Mouse (Mus musculus): ENCODE data around the gene Ipo9. TPM values are rescaled to one million over a fixed set of nuclear protein-coding genes. Genes with fewer than 3 reads are reported as not detected.

Ipo9 gene
- 64.4 and 81.0 TPM in 2 replicates for total RNA-seq (2014; fragmentation: Nextera tagmentation)
- 33.9 and 36.7 TPM in 2 replicates for total RNA-seq (2017)

DNA sequence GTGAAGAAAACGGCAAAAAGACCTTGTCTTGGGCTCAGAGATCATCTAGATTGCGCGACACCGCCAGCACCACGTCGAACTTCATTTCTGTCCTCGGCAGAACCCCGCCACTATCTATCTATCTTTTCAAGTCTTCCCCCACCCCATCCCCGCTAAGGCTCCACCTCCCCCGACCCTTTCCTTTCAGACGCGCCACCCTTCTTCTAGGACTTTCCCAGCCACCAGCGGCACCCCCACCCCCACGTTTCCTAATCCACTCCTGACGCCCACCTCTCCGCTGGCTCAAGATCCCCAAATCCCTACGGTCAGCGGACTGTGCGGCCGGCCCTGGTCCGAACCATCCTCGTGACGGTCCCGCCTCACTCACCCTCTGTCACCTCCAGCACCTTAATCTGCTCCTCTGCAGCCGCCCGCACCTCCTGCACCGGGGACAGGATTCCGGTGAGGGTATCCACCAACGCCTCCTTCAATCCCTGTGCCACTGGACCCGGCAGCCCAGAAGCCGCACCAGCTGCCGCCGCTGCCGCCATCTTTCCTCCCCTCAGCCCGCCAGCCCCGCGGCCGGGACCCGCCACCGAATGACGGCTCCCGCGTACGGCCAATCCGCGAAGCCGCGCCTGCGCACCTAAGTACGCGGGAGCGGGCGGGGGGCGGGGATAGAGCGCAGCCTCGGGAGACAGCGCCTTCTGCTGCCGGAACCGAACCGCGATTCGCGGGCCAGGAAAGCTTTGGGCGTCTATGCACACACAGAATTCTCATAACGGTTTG lies at the start of gene Ipo9:
Gene Ipo9 (minus strand): TSS at position 599 of the 768 bp plus-strand sequence.
- peak; percentile 97 for ATAC-seq (replicated peaks; ENCODE audit: poor library complexity, severe bottlenecking)

DNA sequence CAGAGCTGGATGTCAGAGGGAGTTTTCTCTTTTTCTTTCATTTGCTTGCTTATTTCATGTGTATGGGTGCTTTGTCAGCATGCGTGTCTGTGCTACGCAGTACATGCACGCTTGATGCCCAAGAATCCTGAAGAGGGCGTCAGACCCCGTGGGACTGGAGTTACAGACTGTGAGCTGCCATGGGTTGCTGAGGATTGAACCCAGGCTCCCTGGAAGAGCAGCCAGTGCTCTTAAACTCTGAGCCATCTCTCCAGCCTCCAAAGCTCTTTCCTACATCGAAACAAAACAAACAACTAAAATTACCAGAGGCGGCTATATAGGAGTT lies 45.2 kb upstream of the Ipo9 start:
- no peak for ATAC-seq (replicated peaks; ENCODE audit: poor library complexity, severe bottlenecking)

GRCm38 (mm10) chr1:135474861-135475570 lies 44.7 kb upstream of the Ipo9 start:
- no peak for ATAC-seq (replicated peaks; ENCODE audit: poor library complexity, severe bottlenecking)

- ATAC-seq (replicated peaks; ENCODE audit: poor library complexity, severe bottlenecking) = no peak
Measured at GRCm38 (mm10) chr1:135472536-135472935, 42.2 kb upstream of the Ipo9 start.

GRCm38 (mm10) chr1:135471742-135472141 lies 41.4 kb upstream of the Ipo9 start:
- no peak for ATAC-seq (replicated peaks; ENCODE audit: poor library complexity, severe bottlenecking)

GRCm38 (mm10) chr1:135470546-135470945 lies 40.2 kb upstream of the Ipo9 start:
- no peak for ATAC-seq (replicated peaks; ENCODE audit: poor library complexity, severe bottlenecking)

DNA sequence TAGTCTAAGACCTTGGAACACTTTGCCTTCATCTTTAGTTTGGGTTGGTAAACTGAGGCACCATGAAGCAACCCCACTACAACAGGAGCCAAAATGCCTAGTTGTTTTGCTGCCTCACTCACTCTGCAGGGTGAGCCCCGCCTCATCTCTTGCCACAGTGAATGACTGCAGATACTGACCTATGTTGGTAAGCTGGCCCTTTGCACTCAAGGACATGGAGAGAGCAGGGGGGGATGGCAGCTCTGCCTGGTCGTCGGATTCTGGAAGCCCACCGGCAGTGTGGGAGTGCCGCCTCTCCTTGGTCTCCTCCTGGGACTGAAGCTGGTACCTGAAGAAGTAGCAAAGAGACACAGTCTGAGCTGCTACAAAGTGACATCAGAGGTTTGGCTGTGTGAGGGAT lies 37.2 kb upstream of the Ipo9 start:
- no peak for ATAC-seq (replicated peaks; ENCODE audit: poor library complexity, severe bottlenecking)

GRCm38 (mm10) chr1:135466935-135467334 lies 36.6 kb upstream of the Ipo9 start:
- no peak for ATAC-seq (replicated peaks; ENCODE audit: poor library complexity, severe bottlenecking)

DNA sequence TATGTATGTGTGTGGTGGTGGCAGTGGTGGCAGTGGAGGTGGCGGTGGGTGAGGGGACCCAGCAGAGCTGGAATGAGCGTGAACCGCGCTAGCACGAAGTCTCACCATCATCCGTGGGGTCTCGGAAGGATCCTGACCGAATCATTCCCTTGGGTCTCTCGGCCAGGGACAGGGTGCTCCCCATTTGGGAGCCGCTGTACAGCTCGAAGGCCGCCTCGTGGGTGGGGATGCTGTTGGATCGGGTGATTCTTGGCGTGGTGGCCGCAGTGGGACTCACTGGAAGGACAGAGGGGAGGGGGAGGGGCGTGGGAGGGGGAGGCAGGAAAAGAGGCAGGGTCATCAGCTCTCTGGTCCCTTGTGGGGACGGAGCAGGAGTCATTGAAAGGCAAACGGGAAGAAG lies 35.4 kb upstream of the Ipo9 start:
- no peak for ATAC-seq (replicated peaks; ENCODE audit: poor library complexity, severe bottlenecking)

DNA sequence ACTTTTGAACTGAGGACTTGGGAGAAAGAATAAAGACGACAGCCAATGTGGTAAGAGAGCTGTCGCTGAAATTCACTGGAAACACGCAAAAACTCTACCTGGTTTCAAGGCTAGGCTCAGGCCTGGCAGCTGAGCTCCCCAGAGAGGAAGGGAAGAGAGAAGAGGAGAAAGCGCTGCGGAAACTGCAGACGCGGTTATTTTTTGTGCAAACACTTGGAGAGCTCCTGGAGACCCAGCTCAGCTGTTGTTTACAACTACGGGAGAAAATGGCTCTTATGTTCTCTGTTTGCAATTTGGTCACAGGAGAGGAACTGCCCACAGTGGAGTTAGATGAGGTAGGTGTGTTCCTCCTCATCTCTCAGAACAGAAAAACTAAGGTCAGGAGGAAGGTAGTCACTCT lies 32.4 kb upstream of the Ipo9 start:
- no peak for ATAC-seq (replicated peaks; ENCODE audit: poor library complexity, severe bottlenecking)

- no peak for ATAC-seq (replicated peaks; ENCODE audit: poor library complexity, severe bottlenecking)
Measured at GRCm38 (mm10) chr1:135462304-135462703, 32.0 kb upstream of the Ipo9 start.

- ATAC-seq (replicated peaks; ENCODE audit: poor library complexity, severe bottlenecking) = peak; percentile 50
Measured at GRCm38 (mm10) chr1:135461097-135461730, 30.9 kb upstream of the Ipo9 start.

- no peak for ATAC-seq (replicated peaks; ENCODE audit: poor library complexity, severe bottlenecking)
Measured at GRCm38 (mm10) chr1:135460521-135460920, 30.2 kb upstream of the Ipo9 start.

DNA sequence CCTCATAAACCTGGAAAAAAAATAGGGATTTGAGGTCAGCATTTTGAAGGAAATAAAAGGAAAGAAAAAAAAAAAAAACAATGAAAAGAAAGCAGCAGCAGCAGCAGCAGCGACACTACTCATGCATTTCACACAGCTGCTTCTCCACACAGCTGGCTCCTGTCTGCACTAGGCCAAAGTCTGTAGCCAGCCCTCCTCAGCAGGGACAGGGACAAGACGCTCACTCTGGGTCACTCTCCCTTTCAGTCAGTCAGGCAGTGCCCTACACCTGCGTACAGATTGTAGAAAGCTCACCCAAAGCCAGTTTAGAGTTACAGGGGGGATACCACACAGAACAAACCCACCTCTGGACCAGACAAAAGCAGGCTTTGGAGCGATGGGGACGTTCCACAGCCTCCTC lies 27.6 kb upstream of the Ipo9 start:
- no peak for ATAC-seq (replicated peaks; ENCODE audit: poor library complexity, severe bottlenecking)

GRCm38 (mm10) chr1:135452259-135452658 lies 22.0 kb upstream of the Ipo9 start:
- ATAC-seq (replicated peaks; ENCODE audit: poor library complexity, severe bottlenecking) = peak; percentile 80

GRCm38 (mm10) chr1:135451419-135451818 lies 21.1 kb upstream of the Ipo9 start:
- no peak for ATAC-seq (replicated peaks; ENCODE audit: poor library complexity, severe bottlenecking)

- ATAC-seq (replicated peaks; ENCODE audit: poor library complexity, severe bottlenecking) = no peak
Measured at GRCm38 (mm10) chr1:135449876-135450275, 19.6 kb upstream of the Ipo9 start.

GRCm38 (mm10) chr1:135448940-135449339 lies 18.6 kb upstream of the Ipo9 start:
- no peak for ATAC-seq (replicated peaks; ENCODE audit: poor library complexity, severe bottlenecking)

GRCm38 (mm10) chr1:135443506-135443905 lies 13.2 kb upstream of the Ipo9 start:
- ATAC-seq (replicated peaks; ENCODE audit: poor library complexity, severe bottlenecking) = no peak

GRCm38 (mm10) chr1:135441861-135442260 lies 11.6 kb upstream of the Ipo9 start:
- no peak for ATAC-seq (replicated peaks; ENCODE audit: poor library complexity, severe bottlenecking)

DNA sequence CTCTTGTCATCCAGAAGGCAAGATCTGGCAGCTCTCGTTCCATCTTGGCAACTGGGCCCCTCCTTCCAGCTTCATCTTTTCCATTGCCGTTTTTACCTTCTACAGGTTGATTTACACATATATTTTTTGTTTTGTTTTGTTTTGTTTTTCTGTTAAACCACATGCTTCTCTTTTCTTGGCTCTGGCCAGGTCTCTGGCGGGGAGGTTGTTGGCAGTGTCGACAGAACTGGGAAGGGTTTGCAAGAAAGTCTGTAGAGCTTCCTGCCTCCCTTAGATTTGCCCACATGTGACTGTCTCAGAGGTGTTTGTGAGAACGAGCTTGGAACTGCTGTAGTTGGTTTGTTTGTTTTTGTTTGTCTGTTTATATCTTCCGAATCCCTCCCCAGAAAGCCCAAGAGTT lies 10.7 kb upstream of the Ipo9 start:
- no peak for ATAC-seq (replicated peaks; ENCODE audit: poor library complexity, severe bottlenecking)
